Mouse (Mus musculus) bone marrow macrophage, adult 2 months (primary cell): ENCODE measurements around the gene Ube2cbp.

Experiments
- CTCF ChIP-seq: IDR thresholded peaks from 2 replicates; pipeline ENCODE4 v1.5.1; 2012; ENCODE audit warnings: low read depth, mild to moderate bottlenecking, low read length, moderate library complexity
- POLR2A ChIP-seq: IDR thresholded peaks from 2 replicates; pipeline ENCODE4 v1.6.1; 2012; ENCODE audit warnings: mild to moderate bottlenecking, low read depth, low read length, borderline replicate concordance

DNA sequence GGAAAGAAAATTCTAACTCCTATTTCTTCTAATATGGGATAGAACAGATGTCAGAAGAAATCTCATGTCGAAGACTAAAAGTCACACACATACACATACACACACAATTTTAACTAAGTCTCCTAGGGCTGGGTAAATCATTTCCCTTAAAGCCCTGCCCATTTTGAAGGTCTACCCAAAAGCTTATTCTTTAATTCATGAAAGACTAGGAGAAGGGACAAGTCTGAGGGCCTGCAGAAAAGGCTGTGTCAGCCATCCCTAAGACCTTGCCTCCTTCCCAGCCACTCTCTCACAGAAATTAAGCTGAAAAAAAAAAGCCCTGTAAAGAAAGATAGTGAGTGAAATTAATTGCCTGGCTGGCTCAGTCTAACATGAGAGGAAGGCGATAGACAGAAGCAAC, 128.0 kb downstream of the Ube2cbp start:
- TF ChIP-seq POLR2A (no peak), CTCF (no peak)
